Mouse (Mus musculus): Measurements from ENCODE around the gene Ms4a14.

GRCm38 (mm10) chr19:11355730-11356129 is 41.5 kb upstream of the Ms4a14 start:
- TF ChIP-seq CTCF (IDR thresholded peaks at IDR 0.05; ENCODE audit: control insufficient read depth, insufficient read depth, insufficient read length), result no peak
- no peak for TF ChIP-seq FOSL1 (IDR thresholded peaks at IDR 0.05; ENCODE audit: insufficient read depth, low read length, poor library complexity, severe bottlenecking)
- no peak for TF ChIP-seq MYOG (IDR thresholded peaks at IDR 0.05; ENCODE audit: control insufficient read depth, extremely low read depth, insufficient read length)
- no peak for TF ChIP-seq USF1 (IDR thresholded peaks at IDR 0.05; ENCODE audit: low read depth)
- TF ChIP-seq CEBPB (IDR thresholded peaks at IDR 0.05; ENCODE audit: low read depth), result no peak
